In the genomic region with DNA sequence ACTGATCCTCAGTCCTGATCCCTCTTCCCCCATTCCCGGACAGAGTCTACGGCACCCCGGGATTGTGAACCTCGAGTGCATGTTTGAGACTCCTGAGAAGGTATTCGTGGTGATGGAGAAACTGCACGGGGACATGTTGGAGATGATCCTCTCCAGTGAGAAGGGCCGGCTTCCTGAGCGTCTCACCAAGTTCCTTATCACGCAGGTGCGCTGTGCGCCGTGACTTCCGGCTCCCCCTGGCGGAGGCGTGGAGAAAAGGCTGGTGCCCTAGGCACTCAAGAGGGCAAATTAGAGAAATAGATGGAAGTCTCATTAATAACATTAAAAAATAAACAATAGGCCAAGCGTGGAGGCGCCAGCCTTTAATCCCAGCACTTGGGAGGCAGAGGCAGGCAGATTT, we compare ENCODE assay signal across 8 mouse cellular contexts. TPM values are rescaled to one million over a fixed set of nuclear protein-coding genes. Genes with fewer than 3 reads are reported as not detected.
DNase-seq lines count a peak whose midpoint lies in the region; ATAC-seq and TF ChIP-seq lines count a peak whose summit lies in the region.

No protein-coding gene starts in this region.

- no peak overlapping the region for H3K4me3 ChIP-seq in kidney, adult 2 months (ENCODE audit: insufficient read depth, low read depth, low read length)
- H3K4me3 ChIP-seq in kidney, embryonic 16.5 days (ENCODE audit: low read length), result no peak overlapping the region
- H3K4me3 ChIP-seq in embryonic facial prominence, embryonic 10.5 days, result no peak overlapping the region

- DNase-seq in kidney, adult 2 months, result peak; percentile 49
- peak; percentile 74 for DNase-seq in R1 (ENCODE audit: low read depth, low spot score)
- peak; percentile 68 for DNase-seq in embryonic facial prominence, embryonic 10.5 days (ENCODE audit: low spot score)
- peak; percentile 66 for DNase-seq in liver
- DNase-seq in ovary, postnatal 10 days (ENCODE audit: low spot score), result no peak
- no peak for DNase-seq in urinary bladder, adult 2 months (ENCODE audit: low spot score)

- H3K9me3 ChIP-seq in kidney, embryonic 16.5 days (ENCODE audit: low read length), result no peaks in the 10 kb centered on the region
- no peaks in the 10 kb centered on the region for H3K9me3 ChIP-seq in embryonic facial prominence, embryonic 10.5 days

- H3K27me3 ChIP-seq in kidney, adult 2 months (replicated peaks; ENCODE audit: control insufficient read depth, insufficient read depth, low read length), result no peaks in the 10 kb centered on the region
- H3K27me3 ChIP-seq in kidney, embryonic 16.5 days (ENCODE audit: insufficient read depth, low read length), result no peaks in the 10 kb centered on the region
- no peaks in the 10 kb centered on the region for H3K27me3 ChIP-seq in embryonic facial prominence, embryonic 10.5 days (replicated peaks; ENCODE audit: low read depth, poor library complexity, severe bottlenecking)

- H3K9ac ChIP-seq in kidney, embryonic 16.5 days (replicated peaks; ENCODE audit: low read length), result no peak overlapping the region

- no peak overlapping the region; the same call in 1 of the 2 replicates for H3K4me2 ChIP-seq in kidney, embryonic 16.5 days (replicated peaks; ENCODE audit: low read depth, low read length)

- no peak for ATAC-seq in kidney, embryonic 16.5 days (ENCODE audit: low FRiP score, low TSS enrichment)
- peak; percentile 58; the same call in 1 of the 2 replicates for ATAC-seq in neutrophil, adult 5-6 weeks (ENCODE audit: extremely low read depth, insufficient number of reproducible peaks, low FRiP score, poor library complexity, severe bottlenecking)

- H3K27ac ChIP-seq in kidney, adult 2 months (ENCODE audit: insufficient read depth, low read depth, low read length), result no peak overlapping the region
- no peak overlapping the region for H3K27ac ChIP-seq in kidney, embryonic 16.5 days (ENCODE audit: low read length)
- H3K27ac ChIP-seq in embryonic facial prominence, embryonic 10.5 days (replicated peaks), result no peak overlapping the region

- H3K4me1 ChIP-seq in kidney, adult 2 months (ENCODE audit: control insufficient read depth, insufficient read depth, low read length), result no peaks in the 10 kb centered on the region
- no peaks in the 10 kb centered on the region for H3K4me1 ChIP-seq in kidney, embryonic 16.5 days (ENCODE audit: insufficient read depth, low read length)
- H3K4me1 ChIP-seq in embryonic facial prominence, embryonic 10.5 days, result no peaks in the 10 kb centered on the region

- no peak for TF ChIP-seq POLR2A in kidney, adult 2 months (IDR thresholded peaks at IDR 0.05; ENCODE audit: low read depth, low read length)

- no peaks in the 10 kb centered on the region for H3K36me3 ChIP-seq in kidney, adult 2 months (ENCODE audit: control insufficient read depth, insufficient read depth, low read length)
- peaks cover 38% of the 10 kb centered on the region for H3K36me3 ChIP-seq in kidney, embryonic 16.5 days (ENCODE audit: insufficient read depth, low read length)
- peaks cover 74% of the 10 kb centered on the region for H3K36me3 ChIP-seq in embryonic facial prominence, embryonic 10.5 days (replicated peaks)

- WGBS in kidney, adult 2 months, result 27% methylated on average over 17 of the region's 17 CpGs
- 21% methylated on average over 17 of the region's 17 CpGs for WGBS in kidney, embryonic 16.5 days
- WGBS in embryonic facial prominence, embryonic 10.5 days, result 22% methylated on average over 17 of the region's 17 CpGs

- TF ChIP-seq CTCF in kidney, adult 2 months (conservative IDR thresholded peaks at IDR 0.05; ENCODE audit: insufficient read depth, insufficient read length, low read depth, low read length), result peak; percentile 72

RNA-seq across cellular contexts. Expression of a gene that starts 15.6 kb away (rescaled TPM):
- 18.3 and 23.3 TPM in 2 replicates for polyA plus RNA-seq in kidney, adult 2 months (2012; rRNA removed)
- polyA plus RNA-seq in kidney, embryonic 16.5 days (2015; fragmentation: Nextera tagmentation; extraction: Ambion mirVana), result 16.2 and 17.8 TPM in 2 replicates
- polyA plus RNA-seq in embryonic facial prominence, embryonic 10.5 days (2016; fragmentation: Nextera tagmentation; extraction: Ambion mirVana), result 12.9 and 13.1 TPM in 2 replicates
- total RNA-seq in neutrophil, adult 5-6 weeks (2017), result 108 and 122 TPM in 2 replicates
- 19.2 and 24.4 TPM in 2 replicates for polyA plus RNA-seq in urinary bladder, adult 2 months (2012; rRNA removed)

RNA-seq across cellular contexts. Expression of a gene that starts 16.8 kb away (rescaled TPM):
- polyA plus RNA-seq in kidney, adult 2 months (2012; rRNA removed), result 5.5 and 7.5 TPM in 2 replicates
- polyA plus RNA-seq in kidney, embryonic 16.5 days (2015; fragmentation: Nextera tagmentation; extraction: Ambion mirVana), result 2.0 and 2.1 TPM in 2 replicates
- 5.5 and 6.0 TPM in 2 replicates for polyA plus RNA-seq in embryonic facial prominence, embryonic 10.5 days (2016; fragmentation: Nextera tagmentation; extraction: Ambion mirVana)
- 0.12 TPM in 1 of 2 replicates, not detected in the other for total RNA-seq in neutrophil, adult 5-6 weeks (2017)
- 61.5 and 82.9 TPM in 2 replicates for polyA plus RNA-seq in urinary bladder, adult 2 months (2012; rRNA removed)

RNA-seq across cellular contexts. Expression of a gene that starts 33.2 kb away (rescaled TPM):
- polyA plus RNA-seq in kidney, adult 2 months (2012; rRNA removed), result 3.6 and 3.7 TPM in 2 replicates
- polyA plus RNA-seq in kidney, embryonic 16.5 days (2015; fragmentation: Nextera tagmentation; extraction: Ambion mirVana), result 7.7 and 10.5 TPM in 2 replicates
- 14.7 and 20.3 TPM in 2 replicates for polyA plus RNA-seq in embryonic facial prominence, embryonic 10.5 days (2016; fragmentation: Nextera tagmentation; extraction: Ambion mirVana)
- total RNA-seq in neutrophil, adult 5-6 weeks (2017), result not detected in 2 replicates
- polyA plus RNA-seq in urinary bladder, adult 2 months (2012; rRNA removed), result 26.7 and 27.5 TPM in 2 replicates

RNA-seq across cellular contexts. Expression of a gene that starts 41.8 kb away (rescaled TPM):
- polyA plus RNA-seq in kidney, adult 2 months (2012; rRNA removed), result 31.0 and 33.9 TPM in 2 replicates
- polyA plus RNA-seq in kidney, embryonic 16.5 days (2015; fragmentation: Nextera tagmentation; extraction: Ambion mirVana), result 36.3 and 36.6 TPM in 2 replicates
- 26.1 and 28.5 TPM in 2 replicates for polyA plus RNA-seq in embryonic facial prominence, embryonic 10.5 days (2016; fragmentation: Nextera tagmentation; extraction: Ambion mirVana)
- total RNA-seq in neutrophil, adult 5-6 weeks (2017), result 14.2 and 14.3 TPM in 2 replicates
- polyA plus RNA-seq in urinary bladder, adult 2 months (2012; rRNA removed), result 17.2 and 21.3 TPM in 2 replicates

RNA-seq across cellular contexts. Expression of a gene that starts 42.6 kb away (rescaled TPM):
- polyA plus RNA-seq in kidney, adult 2 months (2012; rRNA removed), result 94.4 and 116 TPM in 2 replicates
- polyA plus RNA-seq in kidney, embryonic 16.5 days (2015; fragmentation: Nextera tagmentation; extraction: Ambion mirVana), result 98.4 and 111 TPM in 2 replicates
- 129 and 131 TPM in 2 replicates for polyA plus RNA-seq in embryonic facial prominence, embryonic 10.5 days (2016; fragmentation: Nextera tagmentation; extraction: Ambion mirVana)
- 105 and 107 TPM in 2 replicates for total RNA-seq in neutrophil, adult 5-6 weeks (2017)
- polyA plus RNA-seq in urinary bladder, adult 2 months (2012; rRNA removed), result 78.6 and 101 TPM in 2 replicates

Comparison
In these comparisons a context has a peak if more than half of its experiments do, and no peak if none do; other contexts are left out.
1. DNase-seq: peak in kidney, adult 2 months (single experiment), R1 (single experiment), embryonic facial prominence, embryonic 10.5 days (single experiment) and liver (single experiment); none in ovary, postnatal 10 days (single experiment) and urinary bladder, adult 2 months (single experiment).